Mouse (Mus musculus) liver, adult 2 months (tissue): Measurements from ENCODE around the gene Nbea.

Experiments
- CTCF ChIP-seq: fragments of 200-500 bp; IDR thresholded peaks from 2 replicates; pipeline ENCODE4 v1.5.1; 2011; ENCODE audit warnings: low read depth, low read length, control low read depth
- POLR2A ChIP-seq: fragments of 200-500 bp; IDR thresholded peaks from 2 replicates; pipeline ENCODE4 v1.6.1; 2011; ENCODE audit warnings: low read length, control low read depth; ENCODE audit not compliant: insufficient read depth; ENCODE audit errors: extremely low read depth

DNA sequence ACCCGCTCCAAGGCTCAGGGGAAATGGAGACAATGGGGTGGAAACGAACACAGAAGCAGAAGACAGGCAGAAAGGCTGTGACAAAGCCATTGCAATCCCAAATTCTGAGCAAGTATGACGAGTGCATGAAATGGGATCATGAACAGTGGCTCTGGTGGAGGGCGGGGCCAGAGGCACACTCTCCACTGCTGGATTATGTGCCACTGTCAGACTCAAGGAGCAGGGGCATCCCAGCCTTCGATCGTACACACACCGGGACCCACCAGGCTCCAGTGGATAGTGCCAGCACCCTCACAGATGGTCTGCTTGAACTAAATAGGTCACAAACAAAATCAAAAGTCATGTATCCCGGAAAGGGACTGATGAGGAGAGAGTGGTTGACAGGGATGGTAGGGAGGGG is 220.5 kb downstream of the Nbea start:
- no peak for TF ChIP-seq POLR2A
- TF ChIP-seq CTCF, result no peak
